Mouse (Mus musculus) embryonic facial prominence, embryonic 10.5 days (tissue): ENCODE results near the gene Syne2. TPM values are rescaled to one million over a fixed set of nuclear protein-coding genes. Genes with fewer than 3 reads are reported as not detected.

Experiments used
- DNase-seq: peaks from one replicate; pipeline ENCODE4 v3.0.0-alpha.2; 2017; ENCODE audit warnings: low spot score
- H3K27ac ChIP-seq: fragments of 300-500 bp; sonication (generic); replicated peaks from 2 replicates; pipeline ENCODE4 v1.5.1; 2016; ENCODE audit warnings: mild to moderate bottlenecking
- H3K27me3 ChIP-seq: fragments of 300-500 bp; sonication (generic); replicated peaks from 2 replicates; pipeline ENCODE4 v1.6.1; 2016; ENCODE audit warnings: low read depth, mild to moderate bottlenecking; ENCODE audit not compliant: poor library complexity, severe bottlenecking
- H3K36me3 ChIP-seq: fragments of 300-500 bp; sonication (generic); replicated peaks from 2 replicates; pipeline ENCODE4 v1.6.1; 2016; ENCODE audit warnings: mild to moderate bottlenecking, moderate library complexity
- H3K4me1 ChIP-seq: fragments of 300-500 bp; sonication (generic); 2 replicates; pipeline ENCODE4 v1.6.1; 2016
- H3K4me3 ChIP-seq: fragments of 300-500 bp; sonication (generic); 2 replicates; pipeline ENCODE4 v1.5.1; 2016; ENCODE audit warnings: mild to moderate bottlenecking, moderate library complexity
- H3K9me3 ChIP-seq: fragments of 300-500 bp; sonication (generic); 2 replicates; pipeline ENCODE4 v1.6.1; 2016; ENCODE audit warnings: mild to moderate bottlenecking
- WGBS: fragments of 180-500 bp; shearing (Covaris S2); methylation state at CpG from one replicate; pipeline ENCODE4 v1.1.7; 2016; 5-methylcytosine and 5-hydroxymethylcytosine counted together
- polyA plus RNA-seq: library from polyadenylated mRNA; unstranded; fragments of >200 nt; fragmentation: Nextera tagmentation; extraction: Ambion mirVana; gene quantifications from 2 replicates; pipeline ENCODE4 v1.2.1, GENCODE M21; 2016

The Syne2 gene
- polyA plus RNA-seq, 1 experiment from 2014 or later: 94.6 TPM

DNA sequence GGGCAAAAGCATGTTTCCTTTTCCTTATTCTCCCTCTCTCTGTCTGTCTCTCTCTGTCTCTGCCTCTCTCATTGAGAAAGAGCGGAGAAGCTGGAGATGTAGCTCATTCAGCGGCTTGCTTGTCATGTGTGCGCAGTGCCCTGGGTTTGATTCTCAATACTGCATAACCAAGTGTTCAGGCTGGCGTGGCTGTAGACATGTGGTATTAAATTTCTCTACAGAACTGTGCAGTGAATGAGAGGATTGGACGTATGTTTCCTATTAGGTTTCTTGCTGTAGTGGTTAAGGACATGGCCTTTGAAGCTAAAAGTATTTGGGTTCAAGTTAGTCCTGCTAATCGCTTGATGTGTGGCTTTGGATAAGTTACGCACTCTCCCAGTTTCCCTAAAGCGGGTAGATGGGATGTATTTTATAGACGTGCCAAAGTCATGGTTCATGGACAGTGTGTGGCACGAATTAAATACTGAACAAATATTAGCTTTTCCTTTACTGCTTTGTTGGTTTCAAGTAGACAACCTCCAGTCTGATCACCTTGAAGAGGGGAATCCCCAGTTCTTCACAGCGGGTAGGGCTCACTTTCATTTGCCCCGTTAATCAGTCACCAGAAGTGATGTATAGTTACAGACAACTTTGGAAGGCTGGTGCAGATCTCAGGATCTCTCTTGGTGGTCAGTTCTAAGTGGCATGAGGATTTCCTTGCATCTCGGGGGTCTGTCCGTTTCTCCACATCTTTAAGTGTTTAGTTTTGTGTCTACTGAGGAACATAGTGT, 16.2 kb downstream of the Syne2 start:
- WGBS: 39% methylated on average over 14 of the region's 14 CpGs
- H3K9me3 ChIP-seq: no peaks in the 10 kb centered on the region
- peaks cover 57% of the 10 kb centered on the region for H3K4me1 ChIP-seq
- H3K27me3 ChIP-seq: no peaks in the 10 kb centered on the region
- no peak overlapping the region for H3K27ac ChIP-seq
- peak; percentile 60 for DNase-seq
- peak overlapping the region; percentile 19; the same call in 1 of the 2 replicates for H3K4me3 ChIP-seq
- peaks cover 14% of the 10 kb centered on the region for H3K36me3 ChIP-seq

DNA sequence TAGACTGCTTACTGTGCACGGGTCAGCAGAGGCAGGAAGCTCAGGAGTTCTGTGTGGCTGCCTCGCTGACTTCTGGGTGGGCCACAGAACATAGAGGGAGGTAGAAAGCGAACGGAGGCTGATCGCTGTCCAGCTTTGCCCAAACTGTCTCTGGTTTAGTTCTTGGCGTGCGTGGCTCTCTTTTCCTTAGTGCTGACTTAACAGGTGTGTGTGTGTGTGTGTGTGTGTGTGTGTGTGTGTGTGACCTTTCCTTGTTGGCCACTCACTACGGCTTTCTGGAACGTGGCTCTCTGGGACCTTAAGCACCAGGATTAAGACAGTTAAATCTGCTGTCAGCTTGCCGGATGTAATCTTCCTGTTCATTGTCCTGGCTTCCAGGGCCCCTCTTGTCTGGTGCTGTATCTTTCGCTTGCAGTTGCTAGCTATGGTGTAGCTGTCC, 18.6 kb downstream of the Syne2 start:
- no peaks in the 10 kb centered on the region for H3K27me3 ChIP-seq
- no peak overlapping the region for H3K27ac ChIP-seq
- H3K4me3 ChIP-seq: 0 out of 2 replicates have a peak overlapping the region, but pooled peaks have one; percentile 8
- 36% methylated on average over 11 of the region's 11 CpGs for WGBS
- DNase-seq: peak; percentile 34
- peaks cover 1% of the 10 kb centered on the region; the same call in 1 of the 2 replicates for H3K36me3 ChIP-seq
- H3K9me3 ChIP-seq: no peaks in the 10 kb centered on the region
- peaks cover 61% of the 10 kb centered on the region for H3K4me1 ChIP-seq

DNA sequence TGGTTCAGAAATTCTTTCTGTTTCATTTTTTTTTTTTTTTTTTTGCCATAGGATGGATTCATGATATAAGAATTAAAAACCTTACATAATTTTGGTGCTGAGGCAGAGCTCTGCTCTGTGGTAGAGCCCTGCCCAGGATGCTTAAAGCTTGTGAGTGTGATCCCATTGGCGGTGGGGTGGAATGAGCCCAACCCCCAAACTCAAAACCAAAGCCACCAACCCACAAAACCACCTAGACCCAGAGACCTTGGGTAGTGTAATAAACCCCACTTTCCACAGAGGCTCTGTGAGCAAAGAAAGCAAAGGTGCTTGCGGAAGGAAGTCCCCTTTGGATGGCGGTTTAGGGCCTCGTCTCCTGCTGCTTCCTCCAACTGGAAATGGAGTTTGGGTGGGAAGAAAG, 19.5 kb downstream of the Syne2 start:
- Histone ChIP-seq H3K27me3 (no peaks in the 10 kb centered on the region), H3K4me1 (peaks cover 59% of the 10 kb centered on the region), H3K9me3 (no peaks in the 10 kb centered on the region), H3K4me3 (no peak overlapping the region), H3K36me3 (no peaks in the 10 kb centered on the region), H3K27ac (no peak overlapping the region)
- DNase-seq: no peak
- WGBS: 84% methylated on average over 4 of the region's 4 CpGs

DNA sequence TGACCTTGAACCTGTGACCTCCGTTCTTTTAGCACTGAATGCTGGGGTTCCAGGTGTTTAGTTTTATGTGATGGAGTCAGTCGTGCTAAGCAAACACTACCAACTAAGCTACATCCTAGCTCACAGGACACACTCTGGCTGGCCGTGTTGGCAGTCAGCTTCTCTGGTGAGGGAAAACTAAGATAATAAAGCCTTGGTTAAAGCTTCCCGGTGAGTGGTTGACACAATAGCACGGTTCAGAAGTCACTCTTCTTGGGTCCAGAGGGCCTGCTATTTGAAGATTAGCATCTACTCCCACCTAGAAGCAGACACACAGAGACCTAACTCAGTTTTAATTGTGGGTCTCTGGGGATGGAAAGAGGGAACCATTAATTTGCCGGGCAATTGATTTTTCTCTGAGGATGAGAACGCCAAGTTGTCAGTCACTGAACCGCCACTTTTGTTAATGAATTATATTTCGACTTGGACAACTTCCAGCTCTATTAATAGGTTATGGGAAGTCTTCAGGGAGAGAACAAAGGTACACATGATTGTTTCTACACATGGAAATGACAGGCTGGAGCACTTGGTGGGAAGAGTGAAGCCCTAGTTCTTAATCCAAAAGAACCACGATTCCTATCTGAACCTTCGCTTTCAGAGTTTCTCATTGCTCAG, 21.3 kb downstream of the Syne2 start:
- WGBS: 86% methylated on average over 11 of the region's 11 CpGs
- Histone ChIP-seq H3K9me3 (no peaks in the 10 kb centered on the region), H3K27ac (no peak overlapping the region), H3K36me3 (no peaks in the 10 kb centered on the region), H3K27me3 (no peaks in the 10 kb centered on the region), H3K4me3 (no peak overlapping the region), H3K4me1 (peaks cover 43% of the 10 kb centered on the region)
- DNase-seq: no peak

DNA sequence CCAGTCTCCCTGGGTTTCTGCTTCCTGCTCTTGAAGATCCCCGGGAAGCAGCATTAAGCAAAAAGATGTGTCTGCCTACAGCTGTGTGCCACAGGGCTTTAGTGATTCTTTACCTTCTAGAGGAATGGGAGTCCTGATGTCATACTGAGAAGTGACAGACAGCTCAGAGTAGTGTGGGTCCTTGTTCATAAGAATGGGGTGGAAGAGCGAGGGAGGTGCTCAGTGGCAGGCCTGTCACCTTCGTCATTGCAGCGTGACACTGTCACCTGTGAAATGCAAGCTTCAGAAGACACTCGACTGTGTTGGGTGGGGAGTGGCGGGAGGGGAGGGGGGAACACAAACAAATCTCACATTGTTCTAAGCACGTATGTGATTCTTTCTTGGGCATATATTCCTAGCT, 23.2 kb downstream of the Syne2 start:
- no peak for DNase-seq
- no peak overlapping the region for H3K4me3 ChIP-seq
- no peaks in the 10 kb centered on the region for H3K27me3 ChIP-seq
- peaks cover 23% of the 10 kb centered on the region for H3K4me1 ChIP-seq
- H3K9me3 ChIP-seq: no peaks in the 10 kb centered on the region
- no peak overlapping the region for H3K27ac ChIP-seq
- 72% methylated on average over 7 of the region's 7 CpGs for WGBS
- H3K36me3 ChIP-seq: no peaks in the 10 kb centered on the region

DNA sequence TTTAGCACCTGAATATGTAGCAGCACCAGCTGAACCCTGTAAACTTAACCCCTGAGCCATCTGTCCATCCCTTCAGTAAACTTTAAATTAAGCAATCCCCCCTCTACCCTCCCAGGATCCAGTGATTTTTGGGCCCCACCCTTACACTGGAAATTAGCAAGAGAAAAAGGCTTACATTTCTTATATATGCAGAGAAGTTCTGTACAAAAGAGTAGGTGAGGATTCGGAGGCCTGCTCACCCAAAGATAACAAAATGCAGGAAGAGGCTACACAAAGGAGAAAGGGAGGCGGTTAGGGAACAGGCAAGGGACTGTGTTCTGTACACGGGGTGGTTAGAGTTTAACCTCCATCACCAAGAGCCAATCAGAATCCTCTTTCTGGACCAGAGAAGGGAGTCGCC, 26.4 kb downstream of the Syne2 start:
- 81% methylated on average over 4 of the region's 4 CpGs for WGBS
- H3K27me3 ChIP-seq: no peaks in the 10 kb centered on the region
- peaks cover 5% of the 10 kb centered on the region for H3K36me3 ChIP-seq
- peaks cover 10% of the 10 kb centered on the region for H3K4me1 ChIP-seq
- no peak overlapping the region for H3K27ac ChIP-seq
- H3K4me3 ChIP-seq: no peak overlapping the region
- H3K9me3 ChIP-seq: no peaks in the 10 kb centered on the region
- DNase-seq: no peak

DNA sequence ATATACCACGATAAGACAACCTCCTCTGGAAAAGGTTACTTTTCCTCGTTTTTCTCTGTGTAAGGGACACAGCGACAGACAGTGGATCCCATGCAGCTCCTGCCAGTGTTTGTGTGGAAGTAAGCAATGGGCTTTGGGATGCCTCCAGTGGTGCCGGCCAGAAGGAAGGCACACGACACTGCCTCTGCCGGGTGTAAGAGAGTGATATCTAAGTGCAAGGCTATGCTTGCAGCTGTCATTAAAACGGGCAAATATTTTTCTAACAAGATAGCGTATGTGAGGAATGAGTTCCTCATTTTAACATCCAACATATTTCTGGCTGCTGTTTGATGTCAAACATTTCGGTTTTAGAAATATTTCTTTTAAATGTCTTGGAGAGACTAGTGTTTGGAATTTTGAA, 27.1 kb downstream of the Syne2 start:
- Histone ChIP-seq H3K4me1 (peaks cover 11% of the 10 kb centered on the region), H3K36me3 (peaks cover 5% of the 10 kb centered on the region), H3K27ac (no peak overlapping the region), H3K9me3 (no peaks in the 10 kb centered on the region), H3K27me3 (no peaks in the 10 kb centered on the region), H3K4me3 (no peak overlapping the region)
- 83% methylated on average over 9 of the region's 9 CpGs for WGBS
- no peak for DNase-seq

DNA sequence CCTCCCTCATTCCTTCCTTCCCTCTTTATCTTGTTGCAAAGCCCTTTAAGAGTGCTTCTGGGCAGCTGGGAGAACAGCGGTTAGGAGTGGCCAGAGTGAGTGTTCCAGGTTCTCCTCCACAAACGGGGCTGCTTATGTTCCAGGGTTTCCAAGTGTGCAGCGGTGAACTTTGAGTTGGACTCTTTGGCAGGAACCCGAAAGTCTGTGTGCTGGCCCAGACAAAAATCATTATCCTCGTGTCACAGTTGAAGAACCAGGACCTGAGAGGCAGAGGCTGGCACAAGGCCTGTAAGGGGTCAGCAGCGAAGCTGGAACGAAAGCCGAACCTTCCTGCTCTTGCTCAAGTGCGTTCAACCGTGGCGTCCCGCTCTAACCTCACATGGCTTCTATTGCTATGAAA, 28.6 kb downstream of the Syne2 start:
- Histone ChIP-seq H3K36me3 (peaks cover 5% of the 10 kb centered on the region), H3K9me3 (no peaks in the 10 kb centered on the region), H3K4me1 (peaks cover 9% of the 10 kb centered on the region), H3K4me3 (no peak overlapping the region), H3K27me3 (no peaks in the 10 kb centered on the region), H3K27ac (no peak overlapping the region)
- WGBS: 76% methylated on average over 12 of the region's 12 CpGs
- no peak for DNase-seq

DNA sequence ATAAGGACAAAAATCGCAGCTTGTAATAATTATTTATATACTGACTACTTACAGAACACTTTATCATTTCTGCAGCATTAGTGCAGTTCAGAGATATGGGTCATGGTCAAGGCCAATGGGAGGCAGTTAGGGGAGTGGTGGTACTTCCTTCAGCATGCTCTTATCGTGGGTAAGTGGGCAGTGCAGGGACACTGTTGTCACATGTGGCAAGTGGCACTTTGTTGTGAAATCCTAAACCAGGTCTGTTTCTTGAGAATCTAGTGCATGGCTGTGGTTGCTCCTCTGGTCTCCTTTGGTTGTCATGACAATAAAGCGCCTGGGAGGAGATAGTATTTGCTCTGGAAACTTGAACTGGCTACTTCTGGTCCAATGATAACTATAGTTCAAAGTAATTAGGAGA, 32.3 kb downstream of the Syne2 start:
- DNase-seq: no peak
- Histone ChIP-seq H3K27me3 (no peaks in the 10 kb centered on the region), H3K9me3 (no peaks in the 10 kb centered on the region), H3K36me3 (peaks cover 14% of the 10 kb centered on the region), H3K4me3 (no peak overlapping the region), H3K27ac (no peak overlapping the region), H3K4me1 (peaks cover 27% of the 10 kb centered on the region)
- WGBS: 68% methylated on average over 3 of the region's 3 CpGs

DNA sequence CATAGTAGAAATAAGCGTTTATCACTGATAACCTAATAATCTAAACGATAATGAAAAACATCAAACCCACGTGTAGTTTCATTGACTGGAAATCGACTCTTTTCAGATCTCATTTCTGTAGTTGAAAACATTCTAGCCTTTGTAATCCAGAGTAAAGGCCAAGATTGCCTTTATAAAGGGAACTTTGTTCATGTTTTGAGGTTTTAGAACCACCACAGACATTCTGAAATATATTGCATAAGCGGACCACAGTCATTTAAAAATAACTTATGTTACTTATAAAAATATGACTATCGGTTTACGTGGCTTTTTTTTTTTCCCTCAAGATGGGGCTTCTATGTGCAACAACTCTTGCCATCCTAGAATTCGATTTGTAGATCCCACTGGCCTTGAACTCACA, 33.5 kb downstream of the Syne2 start:
- Histone ChIP-seq H3K27ac (no peak overlapping the region), H3K27me3 (no peaks in the 10 kb centered on the region), H3K36me3 (peaks cover 16% of the 10 kb centered on the region), H3K4me3 (no peak overlapping the region), H3K4me1 (peaks cover 34% of the 10 kb centered on the region), H3K9me3 (no peaks in the 10 kb centered on the region)
- no peak for DNase-seq
- 90% methylated on average over 8 of the region's 8 CpGs for WGBS

DNA sequence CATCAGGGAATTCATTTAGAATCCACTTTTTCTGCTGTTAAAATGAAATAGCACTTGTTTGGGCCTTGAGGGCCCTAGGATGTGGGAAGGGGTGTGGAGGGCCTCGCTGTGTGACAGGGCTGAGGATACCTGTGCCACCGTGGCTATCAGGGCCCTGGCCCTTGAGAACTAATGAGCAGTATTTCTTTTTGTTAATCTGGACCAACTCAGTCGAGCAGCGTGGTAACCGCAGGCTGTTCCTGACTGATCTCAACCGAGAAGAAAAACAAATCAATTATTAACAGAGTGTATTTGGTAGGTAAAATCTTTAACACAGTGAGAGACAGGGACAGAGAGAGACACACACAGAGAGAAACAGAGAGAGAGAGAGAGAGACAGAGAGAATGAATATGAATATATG, 34.5 kb downstream of the Syne2 start:
- Histone ChIP-seq H3K4me3 (no peak overlapping the region), H3K4me1 (peaks cover 39% of the 10 kb centered on the region), H3K9me3 (no peaks in the 10 kb centered on the region), H3K27me3 (no peaks in the 10 kb centered on the region), H3K27ac (no peak overlapping the region), H3K36me3 (peaks cover 13% of the 10 kb centered on the region)
- 75% methylated on average over 6 of the region's 6 CpGs for WGBS
- no peak for DNase-seq

DNA sequence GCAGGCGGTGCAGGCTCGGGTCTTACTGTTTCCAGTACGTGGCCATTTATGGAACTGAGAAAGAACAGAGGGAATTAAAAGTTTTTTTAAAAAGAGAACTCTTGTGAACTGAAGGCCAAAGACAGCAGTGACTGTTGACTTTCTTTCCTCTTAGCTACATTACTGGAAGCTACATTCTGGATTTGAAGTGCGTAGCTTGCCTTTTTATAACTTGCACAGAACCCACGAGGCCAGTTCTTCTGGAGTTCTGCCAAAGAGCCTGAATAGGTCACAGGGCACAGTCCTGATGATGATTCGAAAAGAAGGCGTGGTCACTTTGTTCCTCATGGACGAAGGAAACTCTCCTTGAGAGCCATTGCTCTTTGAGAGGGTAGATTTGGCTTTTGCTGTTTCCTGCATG, 35.6 kb downstream of the Syne2 start:
- Histone ChIP-seq H3K36me3 (peaks cover 13% of the 10 kb centered on the region), H3K4me3 (no peak overlapping the region), H3K27me3 (no peaks in the 10 kb centered on the region), H3K9me3 (no peaks in the 10 kb centered on the region), H3K27ac (no peak overlapping the region), H3K4me1 (peaks cover 42% of the 10 kb centered on the region)
- no peak for DNase-seq
- WGBS: 71% methylated on average over 8 of the region's 8 CpGs

DNA sequence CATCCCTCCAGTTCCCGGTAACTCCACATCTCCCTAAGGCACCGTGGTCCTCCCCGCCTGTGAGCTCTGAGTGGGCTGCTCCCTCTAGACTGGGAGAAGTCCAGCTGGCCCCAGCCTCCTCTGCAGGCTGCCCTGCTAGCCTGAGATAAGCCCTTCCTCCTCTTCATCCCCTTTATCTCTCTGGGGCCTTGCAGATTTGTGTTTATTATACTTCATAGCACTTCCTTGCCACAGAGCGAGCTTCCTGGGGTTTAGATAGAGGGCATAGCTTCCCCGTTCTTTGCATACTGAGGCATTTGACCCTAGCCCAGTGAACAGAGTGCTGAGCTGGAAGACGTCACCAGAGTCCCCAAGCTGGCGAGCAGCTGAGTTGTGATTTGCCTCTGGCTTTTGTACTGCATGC, 37.1 kb downstream of the Syne2 start:
- H3K36me3 ChIP-seq: peaks cover 18% of the 10 kb centered on the region
- H3K27ac ChIP-seq: no peak overlapping the region
- no peak overlapping the region for H3K4me3 ChIP-seq
- H3K27me3 ChIP-seq: no peaks in the 10 kb centered on the region
- no peak for DNase-seq
- no peaks in the 10 kb centered on the region for H3K9me3 ChIP-seq
- H3K4me1 ChIP-seq: peaks cover 39% of the 10 kb centered on the region
- 51% methylated on average over 7 of the region's 7 CpGs for WGBS
